In genomic region chr14:52019051-52019589, GRCm38 (mm10) we compare ENCODE assay signal across 8 mouse cellular contexts. TPM values are rescaled to one million over a fixed set of nuclear protein-coding genes. Genes with fewer than 3 reads are reported as not detected.
DNase-seq lines count a peak whose midpoint lies in the region; ATAC-seq and TF ChIP-seq lines count a peak whose summit lies in the region.

No protein-coding gene starts in this region.

- peak overlapping the region; percentile 62 for H3K4me2 ChIP-seq in embryonic facial prominence, embryonic 12.5 days (replicated peaks)
- peak overlapping the region; percentile 60 for H3K4me2 ChIP-seq in intestine, embryonic 15.5 days (replicated peaks)
- peak overlapping the region; percentile 84 for H3K4me2 ChIP-seq in myocyte (ENCODE audit: low read depth)

- intact Hi-C loops in left cerebral cortex, adult 2 months (cut with DNase I): no loop called here
- intact Hi-C loops in left cerebral cortex, postnatal 4 days (cut with DNase I): no loop called here
- intact Hi-C loops in left cerebral cortex, postnatal 36 days (cut with DNase I): no loop called here

- ATAC-seq in embryonic facial prominence, embryonic 12.5 days (ENCODE audit: insufficient number of reproducible peaks, insufficient read depth, low FRiP score, low TSS enrichment): no peak
- peak; percentile 2 for ATAC-seq in intestine, embryonic 15.5 days

- H3K9ac ChIP-seq in embryonic facial prominence, embryonic 12.5 days: peak overlapping the region; percentile 91
- peak overlapping the region; percentile 83 for H3K9ac ChIP-seq in intestine, embryonic 15.5 days

- TF ChIP-seq POLR2A in myocyte (IDR thresholded peaks at IDR 0.05; ENCODE audit: insufficient read length, low read depth): no peak

- peak overlapping the region; percentile 82 for H3ac ChIP-seq in myocyte (ENCODE audit: control insufficient read depth, insufficient read length)

- no peaks in the 10 kb centered on the region for H3K27me3 ChIP-seq in embryonic facial prominence, embryonic 12.5 days
- H3K27me3 ChIP-seq in intestine, embryonic 15.5 days (replicated peaks): no peaks in the 10 kb centered on the region
- H3K27me3 ChIP-seq in myocyte (ENCODE audit: control insufficient read depth, insufficient read depth, insufficient read length): no peaks in the 10 kb centered on the region

- H3K27ac ChIP-seq in left cerebral cortex, adult 2 months: peak overlapping the region; percentile 100
- peak overlapping the region; percentile 99 for H3K27ac ChIP-seq in embryonic facial prominence, embryonic 12.5 days
- peak overlapping the region; percentile 98 for H3K27ac ChIP-seq in intestine, embryonic 15.5 days

- peak overlapping the region; percentile 84 for H3K4me3 ChIP-seq in left cerebral cortex, adult 2 months
- H3K4me3 ChIP-seq in embryonic facial prominence, embryonic 12.5 days: peak overlapping the region; percentile 69
- H3K4me3 ChIP-seq in intestine, embryonic 15.5 days (replicated peaks): peak overlapping the region; percentile 59
- H3K4me3 ChIP-seq in myocyte: peak overlapping the region; percentile 53

- no peaks in the 10 kb centered on the region for H3K9me3 ChIP-seq in embryonic facial prominence, embryonic 12.5 days
- no peaks in the 10 kb centered on the region for H3K9me3 ChIP-seq in intestine, embryonic 15.5 days

- TF ChIP-seq CTCF in left cerebral cortex, adult 2 months (IDR thresholded peaks at IDR 0.05): peak; percentile 48

- 36% methylated on average over 12 of the region's 12 CpGs for WGBS in embryonic facial prominence, embryonic 12.5 days
- 24% methylated on average over 12 of the region's 12 CpGs for WGBS in intestine, embryonic 15.5 days

- peaks cover 35% of the 10 kb centered on the region for H3K4me1 ChIP-seq in embryonic facial prominence, embryonic 12.5 days
- H3K4me1 ChIP-seq in intestine, embryonic 15.5 days (replicated peaks): peaks cover 43% of the 10 kb centered on the region

- DNase-seq in left cerebral cortex, adult 2 months (ENCODE audit: extremely low spot score in 1 of 2, low spot score in 2 of 2): no peak
- no peak for DNase-seq in left cerebral cortex, postnatal 4 days
- no peak for DNase-seq in left cerebral cortex, postnatal 36 days (ENCODE audit: low spot score in 2 of 2)
- no peak for DNase-seq in urinary bladder, postnatal 25 days (ENCODE audit: low spot score)
- DNase-seq in spleen, postnatal 10 days (ENCODE audit: low spot score in 2 of 2): no peak

- no peaks in the 10 kb centered on the region for H3K79me2 ChIP-seq in myocyte (ENCODE audit: control insufficient read depth, insufficient read depth)

- no peaks in the 10 kb centered on the region for H3K36me3 ChIP-seq in embryonic facial prominence, embryonic 12.5 days
- H3K36me3 ChIP-seq in intestine, embryonic 15.5 days: no peaks in the 10 kb centered on the region
- H3K36me3 ChIP-seq in myocyte (ENCODE audit: control insufficient read depth, insufficient read depth): no peaks in the 10 kb centered on the region

TF ChIP-seq in myocyte, 11 proteins besides CTCF, POLR2A, EP300 and RAD21:
- TF ChIP-seq MYOD1 (IDR thresholded peaks at IDR 0.05; ENCODE audit: control insufficient read depth in 1 of 3, insufficient read length in 2 of 3, low read depth in 2 of 3) (peak in 1 of 3 experiments; percentile 49), REST (IDR thresholded peaks at IDR 0.05; ENCODE audit: insufficient read depth, insufficient read length) (no peak)

RNA-seq across cellular contexts. Expression of gene Zfp219, which starts 1.4 kb away (rescaled TPM):
- 10 to 100 TPM; 36.4 to 41.4 TPM for total RNA-seq in left cerebral cortex, adult 2 months (2021)
- 10 to 100 TPM; 32.3 to 36.7 TPM for total RNA-seq in left cerebral cortex, postnatal 4 days (2021)
- polyA plus RNA-seq in embryonic facial prominence, embryonic 12.5 days (2016; fragmentation: Nextera tagmentation; extraction: Ambion mirVana): 56.7 and 60.6 TPM in 2 replicates
- polyA plus RNA-seq in intestine, embryonic 15.5 days (2015; fragmentation: Nextera tagmentation; extraction: Ambion mirVana): 29.7 and 29.8 TPM in 2 replicates
- polyA plus RNA-seq in myocyte (2012; fragmentation: generic; extraction: Trizol): 13.6 TPM
- 10 to 100 TPM; 30.1 to 39.7 TPM for total RNA-seq in left cerebral cortex, postnatal 36 days (2021)

RNA-seq across cellular contexts. Expression of gene Tmem253, which starts 3.7 kb away (rescaled TPM):
- total RNA-seq in left cerebral cortex, adult 2 months (2021): under 1 TPM in 1 of 2 experiments, not detected in 1; 0.37 TPM
- total RNA-seq in left cerebral cortex, postnatal 4 days (2021): under 1 TPM in 1 of 2 experiments, not detected in 1; 0.38 TPM
- 0.51 and 0.63 TPM in 2 replicates for polyA plus RNA-seq in embryonic facial prominence, embryonic 12.5 days (2016; fragmentation: Nextera tagmentation; extraction: Ambion mirVana)
- 50.1 and 60.0 TPM in 2 replicates for polyA plus RNA-seq in intestine, embryonic 15.5 days (2015; fragmentation: Nextera tagmentation; extraction: Ambion mirVana)
- 0.34 TPM for polyA plus RNA-seq in myocyte (2012; fragmentation: generic; extraction: Trizol)
- under 1 TPM in 1 of 2 experiments, not detected in 1; 0.72 TPM for total RNA-seq in left cerebral cortex, postnatal 36 days (2021)

RNA-seq across cellular contexts. Expression of gene Olfr221, which starts 23.1 kb away (rescaled TPM):
- not detected for total RNA-seq in left cerebral cortex, adult 2 months (2021)
- not detected for total RNA-seq in left cerebral cortex, postnatal 4 days (2021)
- not detected in 2 replicates for polyA plus RNA-seq in embryonic facial prominence, embryonic 12.5 days (2016; fragmentation: Nextera tagmentation; extraction: Ambion mirVana)
- polyA plus RNA-seq in intestine, embryonic 15.5 days (2015; fragmentation: Nextera tagmentation; extraction: Ambion mirVana): not detected in 2 replicates
- polyA plus RNA-seq in myocyte (2012; fragmentation: generic; extraction: Trizol): not detected
- not detected for total RNA-seq in left cerebral cortex, postnatal 36 days (2021)

RNA-seq across cellular contexts. Expression of gene Arhgef40, which starts 34.6 kb away (rescaled TPM):
- 10 to 100 TPM; 28.8 to 31.1 TPM for total RNA-seq in left cerebral cortex, adult 2 months (2021)
- 10 to 100 TPM; 59.8 to 68.1 TPM for total RNA-seq in left cerebral cortex, postnatal 4 days (2021)
- 204 and 214 TPM in 2 replicates for polyA plus RNA-seq in embryonic facial prominence, embryonic 12.5 days (2016; fragmentation: Nextera tagmentation; extraction: Ambion mirVana)
- polyA plus RNA-seq in intestine, embryonic 15.5 days (2015; fragmentation: Nextera tagmentation; extraction: Ambion mirVana): 64.4 and 65.9 TPM in 2 replicates
- polyA plus RNA-seq in myocyte (2012; fragmentation: generic; extraction: Trizol): 35.0 TPM
- 10 to 100 TPM; 24.9 to 31.6 TPM for total RNA-seq in left cerebral cortex, postnatal 36 days (2021)
